Mouse (Mus musculus) E14TG2a.4 (cell line): ENCODE results near the gene Wnt8b.

ENCODE experiments used
- H3K27me3 ChIP-seq: 2 replicates; pipeline ENCODE4 v1.6.1; 2014; ENCODE audit warnings: low read length, control low read depth; ENCODE audit not compliant: insufficient read depth
- H3K36me3 ChIP-seq: 2 replicates; pipeline ENCODE4 v1.6.1; 2014; ENCODE audit warnings: low read length, control low read depth; ENCODE audit not compliant: insufficient read depth
- H3K4me1 ChIP-seq: replicated peaks from 2 replicates; pipeline ENCODE4 v1.6.1; 2014; ENCODE audit warnings: low read depth, low read length, control low read depth
- H3K4me3 ChIP-seq: replicated peaks from 2 replicates; pipeline ENCODE4 v1.5.1; 2014; ENCODE audit warnings: mild to moderate bottlenecking, low read length
- H3K9me3 ChIP-seq: 2 replicates; pipeline ENCODE4 v1.6.1; 2014; ENCODE audit warnings: low read length, control low read depth
- CTCF ChIP-seq: conservative IDR thresholded peaks from 2 replicates; pipeline ENCODE4 v1.5.1; 2014; ENCODE audit warnings: low read length
- NANOG ChIP-seq: IDR thresholded peaks from 2 replicates; pipeline ENCODE4 v1.6.1; 2014; ENCODE audit warnings: borderline replicate concordance, low read length, mixed read lengths
- POU5F1 ChIP-seq: IDR thresholded peaks from 2 replicates; pipeline ENCODE4 v1.6.1; 2014; ENCODE audit warnings: low read length, borderline replicate concordance

Wnt8b gene

DNA sequence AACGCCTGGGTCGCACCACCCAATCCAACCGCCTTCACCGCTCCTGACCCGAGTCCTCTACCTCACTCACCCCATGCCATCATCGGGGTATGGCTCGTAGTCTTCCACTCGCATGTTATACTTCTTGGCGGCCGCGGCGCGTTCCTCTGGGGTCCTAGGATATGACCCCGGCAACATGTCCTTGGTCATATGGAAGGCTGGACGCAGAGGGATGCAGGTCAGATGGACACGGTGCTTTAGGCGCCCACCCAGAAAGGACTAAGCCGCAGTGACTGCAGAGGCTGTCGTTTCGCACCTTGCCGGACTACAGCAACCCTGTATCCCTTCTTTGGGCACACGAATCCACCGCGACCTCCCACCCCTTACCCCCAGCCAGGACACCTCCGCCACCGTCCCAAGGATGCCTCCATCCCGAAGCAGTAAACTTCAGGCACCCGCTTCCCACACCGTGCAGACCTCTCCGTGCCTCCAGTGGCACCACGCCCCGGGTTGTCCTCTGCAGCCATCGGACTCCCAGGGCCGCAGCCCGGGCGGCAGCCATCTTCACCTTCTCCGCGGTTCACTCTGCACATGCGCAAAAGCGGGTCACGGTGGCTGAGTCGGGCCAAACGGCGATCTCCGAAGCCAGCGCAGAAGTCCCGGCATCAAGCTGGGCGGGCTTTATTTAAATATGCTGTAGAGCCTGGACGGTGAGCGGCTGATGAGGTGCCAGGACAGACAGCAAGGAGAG, 61.8 kb downstream of the Wnt8b start, which contains the start of gene Ndufb8:
Gene Ndufb8, minus strand, starts transcription at position 580 of the 730 bp plus-strand sequence.
- peaks cover 19% of the 10 kb centered on the region for H3K4me1 ChIP-seq
- peak within 1 kb of the TSS; percentile 95 for H3K4me3 ChIP-seq
- H3K27me3 ChIP-seq: peaks cover 3% of the 10 kb centered on the region; the same call in 1 of the 2 replicates
- no peaks in the 10 kb centered on the region for H3K9me3 ChIP-seq
- TF ChIP-seq POU5F1: no peak
- no peak for TF ChIP-seq NANOG
- TF ChIP-seq CTCF: no peak
- peaks cover 37% of the 10 kb centered on the region for H3K36me3 ChIP-seq

DNA sequence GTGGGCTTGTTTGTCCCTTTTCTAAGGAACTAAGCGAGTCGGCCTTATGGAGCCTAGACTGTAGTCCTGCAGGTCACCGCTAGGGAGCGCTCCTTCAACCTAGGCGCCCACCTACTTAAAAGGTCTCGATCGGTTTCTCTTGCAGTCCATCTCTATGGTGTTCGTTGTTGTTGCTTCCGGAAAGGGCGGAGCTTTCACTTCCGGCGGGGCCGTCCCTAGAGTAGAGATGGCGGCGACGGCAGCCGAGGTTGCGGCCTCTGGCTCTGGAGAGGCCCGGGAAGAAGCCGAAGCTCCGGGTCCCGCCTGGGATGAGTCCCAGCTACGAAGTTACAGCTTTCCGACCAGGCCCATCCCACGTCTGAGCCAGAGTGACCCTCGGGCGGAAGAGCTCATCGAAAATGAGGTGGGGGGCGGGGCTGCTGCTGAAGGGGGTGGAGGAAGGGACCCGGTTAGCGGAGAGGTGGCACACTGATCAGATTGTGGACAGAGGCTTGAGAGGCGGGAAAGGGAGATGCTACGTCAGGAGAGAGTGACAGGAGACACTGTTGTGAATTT, 69.5 kb downstream of the Wnt8b start, which contains the start of gene Hif1an:
Gene Hif1an, plus strand, starts transcription at position 199 of the 555 bp plus-strand sequence.
- Histone ChIP-seq H3K36me3 (peaks cover 39% of the 10 kb centered on the region), H3K4me3 (peak within 1 kb of the TSS; percentile 91), H3K9me3 (no peaks in the 10 kb centered on the region), H3K4me1 (peaks cover 17% of the 10 kb centered on the region), H3K27me3 (peaks cover 3% of the 10 kb centered on the region; the same call in 1 of the 2 replicates)
- TF ChIP-seq NANOG (no peak), CTCF (peak; percentile 91), POU5F1 (no peak)
